Mouse (Mus musculus) ES-Bruce4 (cell line): ENCODE measurements around the gene Sergef. TPM values are rescaled to one million over a fixed set of nuclear protein-coding genes. Genes with fewer than 3 reads are reported as not detected.

Experiments used
- H3K27ac ChIP-seq: 2 replicates; pipeline ENCODE4 v1.5.1; 2012; ENCODE audit warnings: low read length, inconsistent platforms; ENCODE audit not compliant: insufficient read depth
- H3K27me3 ChIP-seq: 2 replicates; pipeline ENCODE4 v1.6.1; 2012; ENCODE audit warnings: mild to moderate bottlenecking, low read length, inconsistent platforms; ENCODE audit not compliant: control insufficient read depth, poor library complexity, insufficient read depth, severe bottlenecking
- H3K36me3 ChIP-seq: 2 replicates; pipeline ENCODE4 v1.6.1; 2012; ENCODE audit warnings: inconsistent platforms, mild to moderate bottlenecking, low read length, moderate library complexity; ENCODE audit not compliant: control insufficient read depth, poor library complexity, insufficient read depth, severe bottlenecking
- H3K4me1 ChIP-seq: one replicate; pipeline ENCODE4 v1.8.1; 2011; ENCODE audit warnings: low read length; ENCODE audit not compliant: control insufficient read depth, insufficient read depth
- H3K4me3 ChIP-seq: 2 replicates; pipeline ENCODE4 v1.5.1; 2011; ENCODE audit warnings: low read depth, mild to moderate bottlenecking, low read length
- H3K9ac ChIP-seq: 2 replicates; pipeline ENCODE4 v1.6.1; 2012; ENCODE audit warnings: low read depth, mild to moderate bottlenecking, inconsistent platforms; ENCODE audit not compliant: poor library complexity, severe bottlenecking
- H3K9me3 ChIP-seq: replicated peaks from 2 replicates; pipeline ENCODE4 v1.6.1; 2012; ENCODE audit warnings: mild to moderate bottlenecking, low read length, inconsistent platforms; ENCODE audit not compliant: control insufficient read depth, poor library complexity, insufficient read depth, severe bottlenecking
- CTCF ChIP-seq: IDR thresholded peaks from one replicate; pipeline ENCODE4 v1.8.1; 2011; ENCODE audit warnings: low read depth, low read length
- EP300 ChIP-seq: IDR thresholded peaks from 2 replicates; pipeline ENCODE4 v1.6.1; 2011; ENCODE audit warnings: low read depth, low read length; ENCODE audit not compliant: insufficient read depth
- POLR2A ChIP-seq: IDR thresholded peaks from one replicate; pipeline ENCODE4 v1.8.1; 2011; ENCODE audit warnings: low read length; ENCODE audit not compliant: insufficient read depth
- polyA plus RNA-seq: library from polyadenylated mRNA; stranded (reverse); fragments of >200 nt; gene quantifications from 2 replicates; pipeline ENCODE4 v1.2.4, GENCODE M21; 2011; ENCODE audit warnings: low read depth; ENCODE audit not compliant: missing spikeins, insufficient read depth, insufficient read length

Sergef gene
- polyA plus RNA-seq, 1 experiment, result 5.8 TPM

DNA sequence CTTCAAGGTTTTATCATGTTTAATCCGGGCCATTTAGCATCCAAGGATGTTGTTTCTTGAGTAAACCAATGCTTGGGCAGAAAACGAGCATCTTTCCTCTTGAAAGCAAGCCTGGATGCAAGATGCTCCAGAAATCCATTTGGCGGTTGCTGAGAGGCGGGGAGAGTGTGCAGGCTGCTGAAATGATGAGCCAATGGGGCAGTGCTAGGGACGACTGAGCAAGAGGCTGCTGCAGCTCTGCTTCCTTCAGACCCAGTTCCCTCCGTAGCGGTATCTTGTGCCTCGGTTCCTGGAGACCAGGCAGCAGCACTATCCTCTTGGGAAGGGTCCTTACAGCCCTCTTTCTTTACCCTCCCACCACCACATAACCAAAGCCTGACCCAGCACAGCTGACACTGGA lies 177.3 kb downstream of the Sergef start:
- Histone ChIP-seq H3K4me3 (no peak overlapping the region), H3K9me3 (no peaks in the 10 kb centered on the region), H3K9ac (no peak overlapping the region), H3K4me1 (no peaks in the 10 kb centered on the region), H3K27ac (no peak overlapping the region), H3K27me3 (no peaks in the 10 kb centered on the region), H3K36me3 (no peaks in the 10 kb centered on the region)
- TF ChIP-seq POLR2A (no peak), EP300 (no peak), CTCF (no peak)

DNA sequence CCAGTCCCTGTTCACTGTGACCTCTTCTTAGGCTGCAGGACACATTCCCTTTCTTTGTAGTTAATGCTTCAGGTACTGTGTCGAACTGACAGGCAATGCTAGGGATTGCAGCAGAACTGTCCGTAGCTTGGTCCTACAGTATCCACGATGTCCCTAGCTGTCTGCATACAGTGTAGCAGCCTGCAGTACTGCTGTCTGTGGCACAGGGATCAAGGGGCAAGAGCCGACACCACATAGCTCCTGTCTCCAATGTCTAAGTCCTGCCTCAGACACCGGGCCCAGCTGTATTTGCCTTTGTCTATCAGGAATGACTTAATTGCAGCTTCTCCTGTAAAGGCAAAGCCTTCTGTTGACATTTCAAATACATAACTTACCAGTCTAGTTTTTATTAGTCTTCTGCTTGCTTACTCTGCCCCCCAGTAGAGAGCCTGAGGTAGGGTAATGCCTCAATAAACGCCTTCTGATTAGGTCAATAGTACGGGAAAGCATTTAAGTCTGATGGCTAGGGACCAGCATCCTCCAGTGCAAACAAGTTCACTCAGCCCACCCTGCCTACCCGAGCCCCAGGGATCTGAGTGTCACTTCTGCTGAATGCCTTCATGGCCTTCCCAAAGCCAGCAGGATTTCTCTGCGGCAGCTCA lies 179.9 kb downstream of the Sergef start:
- Histone ChIP-seq H3K27ac (no peak overlapping the region), H3K9me3 (no peaks in the 10 kb centered on the region), H3K36me3 (no peaks in the 10 kb centered on the region), H3K9ac (no peak overlapping the region), H3K4me1 (no peaks in the 10 kb centered on the region), H3K4me3 (no peak overlapping the region), H3K27me3 (no peaks in the 10 kb centered on the region)
- TF ChIP-seq EP300 (no peak), CTCF (no peak), POLR2A (no peak)

DNA sequence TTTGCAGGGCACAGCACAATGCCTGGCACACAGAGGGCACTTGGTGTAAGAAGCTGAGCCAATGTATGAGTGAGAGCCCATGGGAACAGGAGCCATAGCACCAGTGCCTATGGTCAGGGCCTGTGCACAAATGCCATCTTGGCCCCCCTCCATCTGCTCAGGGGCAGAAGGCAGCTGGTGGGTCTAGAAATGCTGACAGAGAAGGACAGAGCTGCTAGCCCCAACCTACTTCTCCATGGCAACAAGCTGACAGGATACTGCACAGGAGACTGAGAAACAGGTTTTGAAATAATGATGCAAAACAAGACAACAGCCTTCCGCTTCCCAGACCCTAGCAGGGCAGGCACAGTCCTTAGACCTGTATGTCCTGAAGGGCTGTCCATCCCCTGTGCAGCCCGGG lies 180.4 kb downstream of the Sergef start:
- no peak overlapping the region for H3K27ac ChIP-seq
- no peaks in the 10 kb centered on the region for H3K27me3 ChIP-seq
- TF ChIP-seq EP300 (no peak), POLR2A (no peak), CTCF (no peak)
- H3K9me3 ChIP-seq, result no peaks in the 10 kb centered on the region
- no peak overlapping the region for H3K9ac ChIP-seq
- H3K4me1 ChIP-seq, result no peaks in the 10 kb centered on the region
- no peaks in the 10 kb centered on the region for H3K36me3 ChIP-seq
- H3K4me3 ChIP-seq, result no peak overlapping the region

DNA sequence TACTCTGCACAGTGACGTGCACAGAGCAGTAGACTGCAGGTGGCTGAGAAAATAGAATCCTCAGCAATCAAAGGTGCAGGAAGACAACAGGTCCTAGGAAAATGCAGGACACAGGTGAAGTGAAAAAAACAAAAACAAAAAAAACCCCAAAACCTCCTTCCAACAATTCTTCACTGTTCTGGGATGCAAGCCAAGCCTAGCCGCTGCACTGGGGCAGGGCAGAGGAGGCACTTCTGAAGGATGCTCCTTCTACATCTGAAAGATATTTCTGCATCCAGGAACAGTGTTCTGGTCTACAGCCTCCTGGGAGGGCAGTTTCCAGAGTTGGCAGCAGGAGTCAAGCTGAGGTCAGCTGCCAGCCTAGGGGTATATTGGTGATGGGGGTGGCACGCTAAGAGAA lies 181.7 kb downstream of the Sergef start:
- Histone ChIP-seq H3K9me3 (no peaks in the 10 kb centered on the region), H3K36me3 (no peaks in the 10 kb centered on the region), H3K27me3 (no peaks in the 10 kb centered on the region), H3K4me3 (no peak overlapping the region), H3K27ac (no peak overlapping the region), H3K9ac (no peak overlapping the region), H3K4me1 (no peaks in the 10 kb centered on the region)
- no peak for TF ChIP-seq EP300
- no peak for TF ChIP-seq POLR2A
- no peak for TF ChIP-seq CTCF

DNA sequence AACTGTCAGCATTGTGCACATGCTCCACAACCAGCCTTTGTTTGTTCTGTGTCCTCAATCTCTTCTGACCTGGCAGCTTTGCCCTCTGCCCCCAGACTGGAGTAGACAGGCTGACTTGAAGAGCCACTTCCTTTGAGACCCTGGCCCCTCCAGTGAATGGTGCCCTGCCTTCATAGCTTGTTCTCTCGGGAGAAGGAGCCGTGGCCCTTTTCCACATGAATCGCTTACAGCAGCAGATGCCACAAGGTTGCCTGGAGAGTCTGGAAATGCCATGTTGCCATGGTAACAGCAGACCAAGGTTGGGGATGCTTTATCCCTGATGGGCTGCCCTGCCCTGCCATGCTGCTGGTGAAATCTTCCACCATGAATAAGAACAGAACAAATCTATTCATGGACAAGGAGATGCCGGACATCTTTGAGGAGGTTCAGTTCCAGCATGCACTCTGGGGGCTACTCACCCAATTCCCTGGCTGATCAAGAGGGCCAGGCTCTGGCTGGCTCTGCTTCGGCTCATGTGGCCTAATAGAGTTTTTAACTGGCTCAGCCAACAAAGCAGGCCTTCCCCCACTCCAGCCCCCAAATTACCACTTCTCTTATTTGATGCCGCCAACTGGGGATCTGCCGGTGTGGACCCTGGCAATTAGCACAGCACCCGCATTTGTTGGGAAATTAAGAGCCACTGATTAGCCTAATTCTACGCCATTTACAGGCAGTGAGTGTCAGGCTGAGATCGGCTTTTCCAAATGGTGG lies 185.5 kb downstream of the Sergef start:
- no peak overlapping the region for H3K4me3 ChIP-seq
- no peaks in the 10 kb centered on the region for H3K36me3 ChIP-seq
- TF ChIP-seq EP300 (no peak), POLR2A (no peak), CTCF (no peak)
- peaks cover 3% of the 10 kb centered on the region for H3K4me1 ChIP-seq
- H3K9me3 ChIP-seq, result no peaks in the 10 kb centered on the region
- H3K27me3 ChIP-seq, result no peaks in the 10 kb centered on the region
- no peak overlapping the region for H3K27ac ChIP-seq
- no peak overlapping the region for H3K9ac ChIP-seq

DNA sequence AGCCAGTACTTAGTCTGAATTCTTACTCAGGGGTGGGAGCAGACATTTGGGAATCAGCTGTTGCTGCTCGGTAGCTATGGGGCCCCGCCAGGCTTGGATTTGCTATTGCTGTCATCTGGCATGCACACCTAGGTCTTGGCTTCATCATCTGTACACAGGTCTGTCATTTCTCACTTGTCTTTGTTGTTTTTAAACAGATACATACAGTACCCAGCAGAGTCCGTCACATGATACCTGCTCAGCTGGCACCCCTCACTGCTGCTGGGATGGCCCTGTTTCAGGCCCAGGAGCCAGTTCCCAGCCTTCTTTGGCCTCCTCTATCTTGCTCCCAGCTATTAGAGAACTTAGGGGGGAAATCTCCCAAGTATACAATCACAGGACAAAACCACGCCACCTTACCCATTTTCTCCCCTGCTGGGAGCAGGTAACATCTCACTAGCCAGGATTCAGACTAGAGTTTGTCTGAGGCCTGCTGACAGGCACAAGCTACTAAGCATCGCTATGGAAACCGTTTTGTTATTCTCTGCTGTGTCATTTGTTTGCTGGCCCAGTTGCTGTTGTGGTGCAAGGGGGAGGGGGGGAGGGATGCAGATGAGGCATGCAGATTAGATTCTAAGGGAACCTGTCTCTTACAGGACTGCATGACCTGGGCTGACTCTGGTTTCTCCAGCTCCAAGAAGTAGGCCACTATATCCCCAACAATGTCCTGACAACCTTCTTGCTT lies 190.5 kb downstream of the Sergef start:
- no peak for TF ChIP-seq EP300
- TF ChIP-seq POLR2A, result no peak
- no peak for TF ChIP-seq CTCF

More for the DNA sequence above, 190.5 kb downstream of the Sergef start:
- Histone ChIP-seq H3K27ac (no peak overlapping the region), H3K9me3 (no peaks in the 10 kb centered on the region), H3K36me3 (no peaks in the 10 kb centered on the region), H3K27me3 (no peaks in the 10 kb centered on the region), H3K4me3 (no peak overlapping the region), H3K4me1 (peaks cover 3% of the 10 kb centered on the region), H3K9ac (no peak overlapping the region)
